Mouse (Mus musculus): Measurements from ENCODE around the gene Cnih4. TPM values are rescaled to one million over a fixed set of nuclear protein-coding genes. Genes with fewer than 3 reads are reported as not detected.

Gene Cnih4
- 103 and 105 TPM in 2 replicates for polyA plus RNA-seq (2014; fragmentation: Nextera tagmentation; extraction: Ambion mirVana)

- under 1% methylated on average over 52 of the region's 52 CpGs for WGBS
- Histone ChIP-seq H3K4me2 (peak within 1 kb of the TSS; percentile 76), H3K27ac (ENCODE audit: low read depth) (peak within 1 kb of the TSS; percentile 78), H3K4me1 (ENCODE audit: insufficient read depth) (peaks cover 11% of the 10 kb centered on the region), H3K36me3 (ENCODE audit: insufficient read depth) (peaks cover 25% of the 10 kb centered on the region), H3K9me3 (ENCODE audit: low read depth, low read length) (no peaks in the 10 kb centered on the region), H3K4me3 (ENCODE audit: low read depth, low read length) (peak within 1 kb of the TSS; percentile 79), H3K9ac (peak within 1 kb of the TSS; percentile 59), H3K27me3 (ENCODE audit: insufficient read depth, low read length) (no peaks in the 10 kb centered on the region)
- DNase-seq (peak; percentile 98), ATAC-seq (ENCODE audit: insufficient read depth) (peak; percentile 100)
- no peak for TF ChIP-seq CTCF (IDR thresholded peaks at IDR 0.05; ENCODE audit: low read depth)
Observed at GRCm38 (mm10) chr1:181143950-181144836, at the start of gene Cnih4, which contains the start of gene Nvl. Gene Cnih4, plus strand, starts transcription at chr1:181144693. Gene Nvl, minus strand, starts transcription at chr1:181144204.

DNA sequence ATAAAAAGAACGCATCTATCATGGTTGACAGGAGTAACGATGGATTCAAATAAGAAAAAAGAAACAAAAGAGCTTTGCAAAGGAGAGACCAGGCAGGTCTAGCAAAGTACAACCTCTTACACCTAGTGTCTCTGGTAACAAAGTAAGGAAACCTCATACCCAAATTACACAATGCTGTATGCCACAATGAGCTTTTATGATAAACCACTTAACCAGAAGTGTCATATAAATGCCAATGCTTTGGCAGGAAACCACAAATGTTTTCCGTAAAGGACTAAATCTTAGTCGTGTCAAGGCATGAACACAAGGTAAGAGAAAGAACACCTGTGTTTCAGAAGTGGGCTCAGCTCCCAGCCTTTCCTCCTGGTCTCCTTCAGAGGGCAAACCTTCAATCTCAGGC, 27.4 kb upstream of the Cnih4 start:
- peaks cover 64% of the 10 kb centered on the region for H3K36me3 ChIP-seq (ENCODE audit: insufficient read depth)
- no peak overlapping the region for H3K4me2 ChIP-seq
- H3K27me3 ChIP-seq (ENCODE audit: insufficient read depth, low read length) = no peaks in the 10 kb centered on the region
- WGBS = 90% methylated on average over 4 of the region's 4 CpGs
- H3K4me1 ChIP-seq (ENCODE audit: insufficient read depth) = no peaks in the 10 kb centered on the region
- H3K27ac ChIP-seq (ENCODE audit: low read depth) = no peak overlapping the region
- DNase-seq (no peak), ATAC-seq (ENCODE audit: insufficient read depth) (no peak)
- no peak for TF ChIP-seq CTCF (IDR thresholded peaks at IDR 0.05; ENCODE audit: low read depth)
- H3K4me3 ChIP-seq (ENCODE audit: low read depth, low read length) = no peak overlapping the region
- H3K9me3 ChIP-seq (ENCODE audit: low read depth, low read length) = no peaks in the 10 kb centered on the region
- no peak overlapping the region for H3K9ac ChIP-seq

GRCm38 (mm10) chr1:181124145-181124544, 20.3 kb upstream of the Cnih4 start:
- H3K9ac ChIP-seq = no peak overlapping the region
- no peak overlapping the region for H3K4me3 ChIP-seq (ENCODE audit: low read depth, low read length)
- ATAC-seq (ENCODE audit: insufficient read depth) (no peak), DNase-seq (no peak)
- no peaks in the 10 kb centered on the region for H3K9me3 ChIP-seq (ENCODE audit: low read depth, low read length)
- peaks cover 84% of the 10 kb centered on the region for H3K36me3 ChIP-seq (ENCODE audit: insufficient read depth)
- WGBS = 95% methylated on average over 2 of the region's 2 CpGs
- no peak overlapping the region for H3K27ac ChIP-seq (ENCODE audit: low read depth)
- no peak overlapping the region for H3K4me2 ChIP-seq
- no peaks in the 10 kb centered on the region for H3K4me1 ChIP-seq (ENCODE audit: insufficient read depth)
- TF ChIP-seq CTCF (IDR thresholded peaks at IDR 0.05; ENCODE audit: low read depth) = no peak
- no peaks in the 10 kb centered on the region for H3K27me3 ChIP-seq (ENCODE audit: insufficient read depth, low read length)

- WGBS = 96% methylated on average over 3 of the region's 3 CpGs
- Histone ChIP-seq H3K36me3 (ENCODE audit: insufficient read depth) (peaks cover 86% of the 10 kb centered on the region), H3K27me3 (ENCODE audit: insufficient read depth, low read length) (no peaks in the 10 kb centered on the region), H3K9ac (no peak overlapping the region), H3K9me3 (ENCODE audit: low read depth, low read length) (no peaks in the 10 kb centered on the region), H3K4me1 (ENCODE audit: insufficient read depth) (no peaks in the 10 kb centered on the region), H3K4me2 (no peak overlapping the region), H3K4me3 (ENCODE audit: low read depth, low read length) (no peak overlapping the region), H3K27ac (ENCODE audit: low read depth) (no peak overlapping the region)
- DNase-seq = no peak
- no peak for TF ChIP-seq CTCF (IDR thresholded peaks at IDR 0.05; ENCODE audit: low read depth)
- no peak for ATAC-seq (ENCODE audit: insufficient read depth)
Observed at GRCm38 (mm10) chr1:181125916-181126315, 18.6 kb upstream of the Cnih4 start.

- Histone ChIP-seq H3K27ac (ENCODE audit: low read depth) (no peak overlapping the region), H3K9me3 (ENCODE audit: low read depth, low read length) (no peaks in the 10 kb centered on the region), H3K4me1 (ENCODE audit: insufficient read depth) (no peaks in the 10 kb centered on the region), H3K4me3 (ENCODE audit: low read depth, low read length) (no peak overlapping the region), H3K27me3 (ENCODE audit: insufficient read depth, low read length) (no peaks in the 10 kb centered on the region), H3K36me3 (ENCODE audit: insufficient read depth) (peaks cover 87% of the 10 kb centered on the region), H3K9ac (no peak overlapping the region), H3K4me2 (no peak overlapping the region)
- no peak for TF ChIP-seq CTCF (IDR thresholded peaks at IDR 0.05; ENCODE audit: low read depth)
- 89% methylated on average over 9 of the region's 9 CpGs for WGBS
- ATAC-seq (ENCODE audit: insufficient read depth) (no peak), DNase-seq (no peak)
Observed at GRCm38 (mm10) chr1:181126766-181127165, 17.7 kb upstream of the Cnih4 start.

DNA sequence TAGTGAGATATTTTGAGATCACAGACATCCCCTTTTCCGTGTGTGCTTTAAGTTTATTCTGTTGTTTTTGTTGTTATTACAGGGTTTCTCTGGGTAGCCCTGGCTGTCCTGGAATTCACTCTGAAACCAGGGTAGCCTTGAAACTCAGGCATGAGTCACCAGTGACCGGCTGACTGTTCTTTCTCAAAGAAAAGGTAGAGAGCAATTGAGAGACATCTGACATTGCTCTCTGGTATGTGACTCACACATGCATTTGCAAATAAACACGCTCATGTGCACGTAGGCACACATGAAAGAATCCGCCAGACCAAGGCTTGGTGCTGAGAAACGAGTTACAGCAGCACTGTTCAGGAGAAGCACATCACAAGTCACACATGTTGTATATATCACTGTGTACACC, 12.6 kb upstream of the Cnih4 start:
- Histone ChIP-seq H3K4me2 (no peak overlapping the region), H3K4me3 (ENCODE audit: low read depth, low read length) (no peak overlapping the region), H3K36me3 (ENCODE audit: insufficient read depth) (peaks cover 86% of the 10 kb centered on the region), H3K9me3 (ENCODE audit: low read depth, low read length) (no peaks in the 10 kb centered on the region), H3K9ac (no peak overlapping the region), H3K27me3 (ENCODE audit: insufficient read depth, low read length) (no peaks in the 10 kb centered on the region), H3K27ac (ENCODE audit: low read depth) (no peak overlapping the region), H3K4me1 (ENCODE audit: insufficient read depth) (no peaks in the 10 kb centered on the region)
- DNase-seq = no peak
- no peak for ATAC-seq (ENCODE audit: insufficient read depth)
- WGBS = 87% methylated on average over 6 of the region's 6 CpGs
- TF ChIP-seq CTCF (IDR thresholded peaks at IDR 0.05; ENCODE audit: low read depth) = no peak

- Histone ChIP-seq H3K4me2 (no peak overlapping the region), H3K9me3 (ENCODE audit: low read depth, low read length) (no peaks in the 10 kb centered on the region), H3K9ac (no peak overlapping the region), H3K27me3 (ENCODE audit: insufficient read depth, low read length) (no peaks in the 10 kb centered on the region), H3K4me3 (ENCODE audit: low read depth, low read length) (no peak overlapping the region), H3K27ac (ENCODE audit: low read depth) (no peak overlapping the region), H3K36me3 (ENCODE audit: insufficient read depth) (peaks cover 68% of the 10 kb centered on the region), H3K4me1 (ENCODE audit: insufficient read depth) (0 out of 2 replicates have a peak, but pooled peaks cover 5% of the 10 kb centered on the region)
- no peak for TF ChIP-seq CTCF (IDR thresholded peaks at IDR 0.05; ENCODE audit: low read depth)
- 90% methylated on average over 7 of the region's 7 CpGs for WGBS
- DNase-seq (no peak), ATAC-seq (ENCODE audit: insufficient read depth) (no peak)
Observed at GRCm38 (mm10) chr1:181138730-181139129, 5.8 kb upstream of the Cnih4 start.
